Mouse (Mus musculus): ENCODE data around the gene Hist1h4i.
"Not testable (repeated sequence)": the region's sequence is repeated elsewhere in the genome, so short reads cannot be mapped to it uniquely, and the experiment has no call there.

Gene Hist1h4i

DNA sequence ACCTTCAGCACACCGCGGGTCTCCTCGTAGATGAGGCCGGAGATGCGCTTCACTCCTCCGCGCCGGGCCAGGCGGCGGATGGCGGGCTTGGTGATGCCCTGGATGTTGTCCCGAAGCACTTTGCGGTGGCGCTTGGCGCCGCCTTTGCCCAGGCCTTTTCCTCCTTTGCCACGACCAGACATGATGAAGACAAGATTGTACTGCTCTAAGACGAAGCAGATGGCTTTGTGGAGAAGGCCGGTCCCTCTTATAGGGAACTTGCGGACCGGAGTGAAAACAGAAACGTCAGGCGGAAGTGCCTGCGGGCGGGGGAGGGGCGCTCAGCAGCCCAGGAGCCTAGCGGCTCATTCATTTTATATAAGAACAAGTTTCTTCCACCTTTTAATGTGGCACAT lies at the start of gene Hist1h4i:
Gene Hist1h4i (minus strand): TSS at position 221 of the 395 bp plus-strand sequence.
- in situ Hi-C loops (cut with MboI, MseI): loop anchor here (5.0 to 10.0 kb wide), 2 partner anchors 209 to 1704 kb away; partner anchors contain the start of genes Hist1h2ap, Hist1h2bb, Hist1h2br and Hist1h3c

DNA sequence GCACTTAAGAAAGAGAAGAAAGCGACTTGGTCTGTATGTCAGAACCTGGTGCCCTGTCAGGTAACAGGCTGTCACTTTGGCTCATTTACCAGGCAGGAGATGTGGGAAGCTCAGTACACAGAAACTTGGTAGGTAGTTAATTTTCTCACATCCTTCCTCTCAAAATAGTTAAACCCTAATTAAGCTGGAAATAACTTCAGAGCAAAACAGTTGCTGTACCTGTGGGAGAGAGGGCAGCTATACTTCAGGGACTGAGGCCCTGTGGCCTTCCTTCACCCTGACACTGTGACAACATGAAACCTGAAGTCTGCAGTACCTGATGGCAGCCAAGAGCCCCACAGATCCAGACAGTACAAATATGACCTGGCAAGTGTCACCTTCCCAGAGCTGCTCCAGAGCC lies 43.0 kb upstream of the Hist1h4i start, which contains the start of gene Vmn1r188:
Gene Vmn1r188 (plus strand): TSS at position 301 of the 400 bp plus-strand sequence.
- in situ Hi-C loops (cut with MboI, MseI): not testable (repeated sequence)

DNA sequence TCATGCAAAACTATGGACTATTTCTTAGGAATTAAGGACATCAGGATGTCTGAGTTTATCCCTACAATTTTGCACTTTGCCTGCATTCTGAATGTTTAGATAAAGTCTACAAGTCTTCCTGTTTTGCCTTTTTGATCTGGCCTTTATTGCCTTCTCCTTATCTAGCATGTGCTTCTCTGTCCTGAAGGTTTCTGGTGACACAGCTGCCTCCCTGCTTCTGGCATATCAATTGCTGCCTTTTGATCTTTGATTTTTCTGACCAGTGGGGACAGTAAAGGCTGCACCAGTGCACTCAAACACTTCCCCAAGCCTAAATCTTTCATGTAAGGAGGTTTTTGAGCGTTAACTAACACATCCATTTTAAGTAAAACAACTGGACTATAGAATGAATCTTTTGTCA lies 22.3 kb upstream of the Hist1h4i start:
- in situ Hi-C loops (cut with MboI, MseI): no loop called here

DNA sequence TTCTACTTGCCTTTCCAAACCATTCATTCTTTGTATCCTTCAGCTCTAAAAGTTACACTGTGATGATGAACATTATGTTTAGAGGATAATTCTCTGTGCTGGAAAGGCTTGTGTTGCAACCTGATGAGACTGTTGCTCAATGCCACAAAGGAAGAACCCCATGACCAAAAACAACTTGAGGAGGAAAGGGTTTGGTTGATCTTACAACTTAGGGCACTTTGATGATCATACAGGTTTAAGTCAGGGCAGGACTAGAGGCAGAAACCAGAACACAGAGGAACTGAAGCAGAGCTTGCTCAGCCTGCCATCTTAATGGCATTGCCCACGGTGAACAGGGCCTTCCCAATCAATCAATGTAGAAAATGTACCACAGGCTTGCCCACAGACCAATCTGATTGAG lies 20.3 kb upstream of the Hist1h4i start:
- in situ Hi-C loops (cut with MboI, MseI): no loop called here

DNA sequence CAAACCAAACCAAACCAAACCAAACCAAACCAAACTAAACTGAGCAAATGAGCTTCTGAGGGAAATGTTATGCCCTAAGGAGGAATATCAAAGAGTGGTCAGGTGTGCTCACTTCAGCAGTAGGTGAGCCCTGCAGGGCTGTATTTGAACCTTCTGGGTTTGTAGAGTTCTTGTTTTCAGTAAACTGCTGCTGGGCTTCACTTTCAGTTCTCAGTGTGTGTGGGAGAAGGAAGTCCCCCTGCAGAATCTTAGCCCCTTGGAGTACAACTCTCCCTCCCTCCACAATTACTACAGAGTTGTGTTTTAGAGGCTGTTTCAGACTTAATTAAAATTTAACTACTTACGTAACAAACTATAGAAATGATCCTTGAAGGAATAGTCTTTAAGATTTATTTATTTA lies 12.6 kb upstream of the Hist1h4i start:
- in situ Hi-C loops (cut with MboI, MseI): loop anchor here (5.0 to 10.0 kb wide), 2 partner anchors 1249 to 1361 kb away; no protein-coding TSS in a partner anchor

DNA sequence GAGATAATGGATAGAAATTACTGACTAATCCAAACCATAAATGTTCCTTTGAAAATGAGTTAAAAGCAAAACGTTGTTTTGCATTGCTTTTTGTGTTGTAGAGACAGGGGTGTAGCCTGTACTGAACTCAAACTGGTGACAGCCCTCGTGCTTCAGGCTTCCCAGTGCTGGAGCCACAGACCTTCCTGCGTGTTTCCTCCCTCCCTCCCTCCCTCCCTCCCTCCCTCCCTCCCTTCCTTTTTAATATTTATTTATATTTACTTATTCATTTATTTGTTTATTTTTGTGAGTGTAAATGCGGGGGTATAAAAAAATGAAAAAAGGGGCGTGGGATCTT lies 10.3 kb upstream of the Hist1h4i start:
- in situ Hi-C loops (cut with MboI, MseI): loop anchor here (5.0 to 10.0 kb wide), 2 partner anchors 1251 to 1363 kb away; no protein-coding TSS in a partner anchor

DNA sequence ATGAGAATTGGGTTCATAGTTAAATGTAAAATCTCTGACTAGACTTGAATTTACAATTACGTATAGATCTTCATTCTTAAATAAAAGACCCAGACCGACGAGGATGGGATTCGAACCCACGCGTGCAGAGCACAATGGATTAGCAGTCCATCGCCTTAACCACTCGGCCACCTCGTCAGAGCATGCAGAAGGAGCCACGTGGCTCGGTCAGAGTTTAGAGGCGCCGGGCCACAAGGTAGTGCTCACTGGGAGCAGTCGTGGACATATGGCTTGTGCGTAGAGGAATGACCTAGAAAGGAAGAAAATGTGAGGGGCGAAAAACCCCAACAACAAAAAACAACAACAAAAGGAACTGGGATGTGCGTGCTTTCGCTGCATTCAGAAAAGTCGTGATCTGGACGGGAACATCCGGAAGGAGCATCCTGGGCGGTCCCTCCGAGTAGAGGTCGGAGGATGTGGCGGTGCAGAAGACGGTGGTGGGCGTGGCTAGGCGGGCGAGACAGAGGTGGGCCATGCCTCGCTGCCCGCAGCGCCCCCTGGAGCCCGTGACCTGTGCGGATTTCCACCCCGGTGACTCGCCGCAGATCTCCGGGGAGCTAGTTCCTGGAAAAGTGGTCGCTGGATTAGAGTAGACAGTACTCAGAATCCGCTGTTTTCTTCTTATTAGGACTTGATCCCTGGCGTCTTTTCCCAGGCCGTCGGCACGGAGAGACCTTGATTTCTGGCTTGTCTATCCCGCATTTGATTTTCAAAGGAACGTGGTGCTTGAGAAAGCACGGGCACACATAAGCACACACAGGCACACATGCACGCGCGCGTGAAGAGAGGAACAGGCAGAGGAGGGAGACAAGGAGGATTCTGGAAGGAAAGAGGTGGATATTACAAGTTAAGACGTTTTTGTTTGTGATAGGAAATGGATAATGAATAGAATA lies 9.7 kb upstream of the Hist1h4i start:
- in situ Hi-C loops (cut with MboI, MseI): loop anchor here (5.0 to 10.0 kb wide), 2 partner anchors 1251 to 1364 kb away; no protein-coding TSS in a partner anchor

DNA sequence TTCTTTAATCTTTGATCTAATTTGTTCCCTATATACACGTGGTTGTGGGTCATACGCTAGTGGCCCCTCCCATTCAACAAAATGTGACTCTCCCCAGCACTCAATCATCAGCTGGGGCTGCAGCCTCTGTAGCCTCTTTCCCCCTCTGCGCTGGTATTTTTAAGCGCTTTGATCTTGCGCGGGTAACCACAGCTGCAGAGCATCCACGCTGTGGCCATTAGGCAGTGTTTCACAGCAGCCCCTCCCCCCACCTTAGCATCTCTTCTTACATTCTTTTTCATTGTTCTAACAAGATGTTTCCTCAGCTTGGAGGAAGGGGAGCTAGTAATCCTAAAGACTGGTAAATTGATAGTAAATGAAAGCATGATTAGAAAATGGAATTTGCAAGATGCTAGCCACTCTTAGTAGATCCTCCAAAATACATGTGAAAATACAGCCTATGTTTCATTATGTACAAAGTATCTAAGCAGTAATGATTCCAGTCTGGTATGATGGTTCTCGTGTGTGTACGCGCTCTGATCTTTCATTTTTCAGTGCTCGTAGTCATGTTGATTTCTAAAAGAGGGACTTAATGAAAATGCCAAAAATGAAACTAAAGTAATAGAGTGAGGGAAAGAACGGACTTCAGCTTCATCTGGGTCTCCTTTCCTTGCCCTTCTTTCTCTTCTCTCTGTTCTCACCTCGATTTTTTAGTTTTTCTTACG lies 8.7 kb upstream of the Hist1h4i start:
- in situ Hi-C loops (cut with MboI, MseI): loop anchor here (5.0 to 10.0 kb wide), 4 partner anchors 1252 to 1695 kb away; partner anchors contain the start of genes Hist1h2ac, Hist1h2bb, Hist1h2bc and Hist1h3c

DNA sequence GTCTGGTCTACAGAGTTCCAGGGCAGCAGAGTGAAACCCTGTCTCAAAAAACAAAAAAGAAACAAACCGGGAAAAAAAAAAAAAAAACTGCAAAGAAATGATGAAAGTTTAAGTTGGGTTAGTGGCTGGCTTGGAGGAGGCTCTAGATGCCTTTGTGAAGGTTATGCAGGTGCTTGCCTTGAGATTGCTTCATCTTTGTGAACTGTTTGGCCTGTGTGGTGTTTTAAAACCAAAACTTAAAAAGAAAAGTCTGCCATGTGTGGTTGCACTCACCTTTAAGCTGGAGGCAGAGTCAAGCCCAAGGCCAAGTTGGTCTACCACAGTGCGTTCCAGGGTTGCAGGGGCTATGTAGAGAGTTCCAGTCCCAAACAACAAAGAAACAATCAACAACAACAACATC lies 7.9 kb upstream of the Hist1h4i start:
- in situ Hi-C loops (cut with MboI, MseI): loop anchor here (5.0 to 10.0 kb wide), 2 partner anchors 1633 to 1696 kb away; partner anchors contain the start of genes Hist1h2ac, Hist1h2bb, Hist1h2bc and Hist1h3c

DNA sequence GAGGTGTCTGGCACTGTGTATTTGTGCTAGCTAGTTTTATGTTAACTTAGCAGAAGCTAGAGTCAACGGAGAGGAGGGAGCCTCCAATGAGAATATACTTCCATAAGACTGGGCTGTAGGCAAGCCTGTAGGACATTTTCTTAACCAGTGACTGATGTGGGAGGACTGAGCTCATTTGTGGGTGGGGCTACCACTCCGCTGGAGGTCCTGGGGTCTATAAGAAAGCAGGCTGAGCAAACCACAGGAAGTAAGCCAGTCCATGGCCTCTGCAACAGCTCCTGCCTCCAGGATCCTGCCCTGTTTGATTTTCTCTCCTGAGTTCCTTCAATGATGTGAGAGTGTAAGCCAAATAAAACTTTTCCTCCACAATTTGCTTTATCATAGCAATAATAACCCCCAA lies 4.1 kb upstream of the Hist1h4i start:
- in situ Hi-C loops (cut with MboI, MseI): loop anchor here (5.0 to 10.0 kb wide), 2 partner anchors 1637 to 1699 kb away; partner anchors contain the start of genes Hist1h2ac, Hist1h2bb, Hist1h2bc and Hist1h3c

DNA sequence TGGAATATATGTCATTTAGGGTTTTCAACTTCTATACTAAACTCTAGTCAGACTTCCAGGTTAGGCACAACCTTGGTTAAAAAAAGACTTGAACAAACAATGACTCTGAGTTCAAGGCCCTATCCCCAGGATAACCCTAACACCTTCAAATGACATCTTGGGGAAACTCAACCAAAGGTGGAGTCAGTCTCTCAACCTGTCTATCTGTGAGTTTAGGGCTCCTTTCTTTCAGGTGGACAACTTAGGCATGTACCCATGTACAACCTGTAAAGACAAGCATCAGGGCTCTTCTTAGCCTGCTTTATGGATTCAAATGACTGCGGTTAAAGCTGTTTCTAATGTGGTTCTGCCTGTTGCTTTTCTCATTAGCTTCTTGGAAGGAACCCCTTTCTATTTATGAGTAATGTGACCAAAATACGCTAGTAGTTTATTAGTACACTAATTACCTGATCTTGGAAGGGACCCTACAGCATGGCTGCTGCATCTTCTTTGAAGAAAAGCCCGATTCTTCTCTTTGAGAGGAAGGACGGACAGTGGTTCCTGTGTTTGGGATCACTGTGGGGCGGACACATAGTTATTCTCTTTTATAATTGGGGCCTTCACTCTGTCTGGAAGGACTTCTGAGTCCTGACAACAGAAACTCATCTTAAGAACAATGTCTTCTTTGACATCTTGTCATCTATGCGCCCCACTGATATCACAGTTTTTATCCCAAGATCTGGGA lies 3.4 kb upstream of the Hist1h4i start:
- in situ Hi-C loops (cut with MboI, MseI): loop anchor here (5.0 to 10.0 kb wide), 3 partner anchors 212 to 1700 kb away; partner anchors contain the start of genes Hist1h2ac, Hist1h2ap, Hist1h2bb and Hist1h2bc

DNA sequence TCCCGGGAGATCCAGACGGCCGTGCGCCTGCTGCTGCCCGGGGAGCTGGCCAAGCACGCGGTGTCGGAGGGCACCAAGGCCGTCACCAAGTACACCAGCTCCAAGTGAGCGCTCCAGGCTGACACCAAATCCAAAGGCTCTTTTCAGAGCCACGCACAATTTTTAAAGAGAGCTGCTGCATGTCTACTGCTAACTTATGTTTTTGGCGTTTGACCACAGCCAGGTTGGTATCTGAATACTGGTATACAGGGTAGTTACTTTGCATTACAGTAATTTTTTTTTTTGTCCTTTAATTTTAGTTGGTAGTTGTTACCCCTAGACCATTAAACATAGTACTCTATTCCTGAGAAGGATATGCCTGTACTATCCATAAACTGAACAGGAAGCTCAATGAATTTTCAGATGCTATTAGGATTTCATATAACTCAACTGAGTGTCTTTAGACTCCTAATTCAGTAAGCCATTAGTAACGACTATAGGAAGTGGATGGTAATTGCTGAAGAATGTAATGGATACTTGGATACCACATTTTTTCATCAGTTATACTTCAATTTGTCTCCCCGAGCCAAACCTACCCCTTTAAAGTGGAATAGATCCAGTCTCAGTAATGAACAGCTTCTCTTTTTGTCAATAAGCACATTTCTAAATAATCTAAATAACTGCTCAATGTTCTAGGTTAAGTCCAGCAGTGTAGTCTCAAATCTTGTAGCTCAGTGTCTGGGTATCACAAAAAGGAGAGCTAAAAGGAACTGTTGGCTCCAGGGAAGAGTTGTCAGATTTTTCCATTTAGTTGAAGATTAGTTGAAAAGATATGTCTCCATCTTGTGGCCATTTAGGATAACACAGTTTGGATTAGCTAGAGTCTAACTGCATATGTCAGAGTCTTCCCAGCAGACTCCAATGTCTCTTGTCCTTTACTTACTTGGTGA lies 2.6 kb upstream of the Hist1h4i start:
- in situ Hi-C loops (cut with MboI, MseI): loop anchor here (5.0 to 10.0 kb wide), 2 partner anchors 211 to 1701 kb away; partner anchors contain the start of genes Hist1h2ap, Hist1h2bb, Hist1h2br and Hist1h3c

DNA sequence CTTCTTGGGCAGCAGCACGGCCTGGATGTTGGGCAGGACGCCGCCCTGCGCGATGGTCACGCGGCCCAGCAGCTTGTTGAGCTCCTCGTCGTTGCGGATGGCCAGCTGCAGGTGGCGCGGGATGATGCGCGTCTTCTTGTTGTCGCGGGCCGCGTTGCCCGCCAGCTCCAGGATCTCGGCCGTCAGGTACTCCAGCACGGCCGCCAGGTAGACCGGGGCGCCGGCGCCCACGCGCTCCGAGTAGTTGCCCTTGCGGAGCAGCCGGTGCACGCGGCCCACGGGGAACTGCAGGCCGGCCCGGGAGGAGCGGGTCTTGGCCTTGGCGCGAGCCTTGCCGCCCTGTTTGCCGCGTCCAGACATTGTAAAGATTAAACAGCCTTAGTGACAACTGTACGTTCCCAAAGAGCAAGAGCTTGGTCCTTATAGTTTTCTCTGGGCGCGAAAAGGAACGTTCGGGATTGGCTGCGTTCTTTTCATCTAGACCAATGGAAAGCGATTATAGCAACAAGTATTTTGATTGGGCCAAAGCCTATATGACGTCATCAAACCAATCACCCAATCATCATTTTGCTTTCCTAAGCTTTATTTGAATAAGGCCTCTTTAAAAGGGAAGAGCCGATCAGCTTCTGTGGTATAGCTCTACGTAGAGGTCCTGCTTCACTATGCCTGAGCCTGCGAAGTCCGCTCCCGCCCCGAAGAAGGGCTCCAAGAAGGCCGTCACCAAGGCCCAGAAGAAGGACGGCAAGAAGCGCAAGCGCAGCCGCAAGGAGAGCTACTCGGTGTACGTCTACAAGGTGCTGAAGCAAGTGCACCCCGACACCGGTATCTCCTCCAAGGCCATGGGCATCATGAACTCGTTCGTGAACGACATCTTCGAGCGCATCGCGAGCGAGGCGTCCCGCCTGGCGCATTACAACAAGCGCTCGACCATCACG lies 1.7 kb upstream of the Hist1h4i start, which contains the start of the genes Hist1h2ag and Hist1h2bj:
Gene Hist1h2ag (minus strand): TSS at position 377 of the 935 bp plus-strand sequence.
Gene Hist1h2bj (plus strand): TSS at position 647 of the 935 bp plus-strand sequence.
- in situ Hi-C loops (cut with MboI, MseI): loop anchor here (5.0 to 10.0 kb wide), 2 partner anchors 211 to 1702 kb away; partner anchors contain the start of genes Hist1h2ap, Hist1h2bb, Hist1h2br and Hist1h3c

DNA sequence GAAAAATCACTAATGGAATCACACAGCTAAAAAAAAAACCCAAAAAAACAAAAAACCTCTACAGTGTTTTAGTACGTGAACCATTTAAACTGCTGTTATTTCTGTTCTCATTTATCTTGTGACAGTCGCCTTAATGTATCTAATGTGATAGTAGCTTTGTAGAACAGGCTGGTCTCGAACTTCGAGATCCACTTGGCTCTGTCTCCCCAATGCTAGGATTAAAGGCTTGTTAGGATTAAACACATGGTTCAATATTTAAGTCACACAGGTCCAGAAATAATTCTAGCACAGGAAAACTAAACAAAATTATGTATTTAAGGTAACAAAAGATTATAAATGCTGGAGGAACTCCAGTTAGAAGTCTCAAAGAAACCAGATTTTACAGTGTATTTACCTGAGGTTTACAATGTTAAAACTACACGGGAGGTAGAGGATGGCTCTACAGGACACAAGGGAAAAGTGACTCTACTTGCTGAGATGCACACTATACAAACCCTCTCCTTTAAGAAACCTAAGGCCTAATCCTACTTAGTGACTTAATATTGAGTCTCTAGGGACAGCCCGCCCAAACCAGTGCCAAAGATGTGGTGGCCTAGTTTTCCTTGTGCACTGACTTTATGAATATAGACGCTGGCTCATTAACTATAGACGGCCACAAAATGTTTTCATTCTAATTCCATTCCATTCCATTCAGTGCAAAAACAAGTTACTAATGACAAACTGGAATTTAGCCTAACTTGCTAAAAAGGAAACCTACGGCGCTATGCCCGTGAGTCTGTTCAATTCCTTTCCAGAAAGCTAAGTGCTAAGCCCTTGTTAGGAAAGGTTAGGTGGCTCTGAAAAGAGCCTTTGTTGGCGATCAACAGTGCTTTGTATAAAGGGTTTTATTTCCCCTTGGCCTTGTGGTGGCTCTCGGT lies 747 bp upstream of the Hist1h4i start:
- in situ Hi-C loops (cut with MboI, MseI): loop anchor here (5.0 to 10.0 kb wide), 2 partner anchors 210 to 1703 kb away; partner anchors contain the start of genes Hist1h2ap, Hist1h2bb, Hist1h2br and Hist1h3c

DNA sequence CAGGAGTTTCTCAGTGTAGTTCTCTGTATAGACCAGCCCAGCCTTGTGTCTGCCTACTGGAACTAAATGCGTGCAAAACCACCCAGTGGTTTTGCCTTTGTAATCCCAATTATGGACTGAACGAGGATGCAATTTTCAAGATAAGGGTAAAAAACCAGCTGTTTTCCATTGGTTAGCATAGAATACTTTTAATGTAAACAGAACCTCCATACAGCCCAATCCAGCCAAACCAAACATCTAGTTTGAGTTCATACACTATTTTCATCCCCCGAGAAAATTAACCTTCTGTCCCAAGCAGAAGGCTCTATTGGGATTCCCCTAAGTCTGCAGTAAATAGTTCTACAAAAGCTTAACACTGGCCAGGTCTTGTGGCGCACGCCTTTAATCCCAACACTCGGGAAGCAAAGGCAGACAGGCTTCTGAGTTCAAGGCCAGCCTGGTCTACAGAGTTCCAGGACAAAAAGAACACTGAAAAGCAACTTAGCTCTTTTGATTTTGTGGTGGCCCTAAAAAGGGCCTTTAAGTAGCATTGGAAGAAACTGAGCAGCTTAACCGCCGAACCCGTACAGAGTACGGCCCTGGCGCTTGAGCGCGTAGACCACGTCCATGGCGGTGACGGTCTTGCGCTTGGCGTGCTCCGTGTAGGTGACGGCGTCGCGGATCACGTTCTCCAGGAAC lies 559 bp downstream of the Hist1h4i start:
- in situ Hi-C loops (cut with MboI, MseI): loop anchor here (5.0 to 10.0 kb wide), 2 partner anchors 208 to 1704 kb away; partner anchors contain the start of genes Hist1h2ap, Hist1h2bb, Hist1h2br and Hist1h3c

DNA sequence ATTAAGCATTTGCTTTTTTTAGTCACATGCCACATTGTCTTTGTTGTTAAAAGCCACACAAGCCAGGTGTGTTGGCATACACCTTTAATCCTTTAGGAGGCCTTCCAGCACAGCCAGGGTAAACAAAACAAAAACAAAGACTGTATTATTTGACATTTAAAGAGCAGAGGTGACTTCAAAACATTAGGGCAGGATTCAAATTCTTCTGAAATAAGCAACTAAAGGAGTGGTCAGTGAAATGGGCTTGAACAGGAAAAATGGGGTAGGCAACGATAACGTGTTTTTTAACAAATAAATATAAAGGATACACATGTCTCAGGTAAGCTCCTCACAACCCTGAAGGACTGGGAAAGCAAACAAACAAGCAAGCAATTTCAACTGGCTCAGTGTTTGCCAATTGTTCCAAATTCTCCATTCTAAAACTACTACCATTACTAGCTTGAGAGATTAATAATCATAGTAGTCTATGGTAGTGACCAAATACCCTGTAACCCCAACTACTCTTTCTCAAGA lies 1.2 kb downstream of the Hist1h4i start:
- in situ Hi-C loops (cut with MboI, MseI): loop anchor here (5.0 to 10.0 kb wide), 4 partner anchors 208 to 1705 kb away; partner anchors contain the start of genes Hist1h2af, Hist1h2ap, Hist1h2bb and Hist1h2bm

Data from T-helper 1 cell (primary cell).